Mouse (Mus musculus) liver, embryonic 11.5 days (tissue): Measurements from ENCODE around the gene Lsm10. TPM values are rescaled to one million over a fixed set of nuclear protein-coding genes. Genes with fewer than 3 reads are reported as not detected.

Source experiments
- ATAC-seq: fragments of 200-750 bp; cut with Nextera tagmentation; replicated peaks from 2 replicates; pipeline ENCODE4 v1.8.0; 2017; ENCODE audit warnings: moderate number of reproducible peaks, mild to moderate bottlenecking, moderate TSS enrichment, moderate library complexity; ENCODE audit not compliant: low FRiP score
- DNase-seq: peaks from one replicate; pipeline ENCODE4 v3.0.0-alpha.2; 2017; ENCODE audit warnings: low spot score
- H3K27ac ChIP-seq: fragments of 300-500 bp; sonication (generic); 2 replicates; pipeline ENCODE4 v1.5.1; 2014; ENCODE audit warnings: mild to moderate bottlenecking, low read depth, low read length, control low read depth
- H3K27me3 ChIP-seq: fragments of 300-500 bp; sonication (generic); replicated peaks from 2 replicates; pipeline ENCODE4 v1.6.1; 2014; ENCODE audit warnings: low read length, mixed read lengths; ENCODE audit not compliant: control insufficient read depth, insufficient read depth
- H3K36me3 ChIP-seq: fragments of 300-500 bp; sonication (generic); 2 replicates; pipeline ENCODE4 v1.6.1; 2014; ENCODE audit warnings: mild to moderate bottlenecking, low read length, moderate library complexity, mixed read lengths; ENCODE audit not compliant: control insufficient read depth, insufficient read depth
- H3K4me1 ChIP-seq: fragments of 300-500 bp; sonication (generic); replicated peaks from 2 replicates; pipeline ENCODE4 v1.6.1; 2014; ENCODE audit warnings: low read length, mixed read lengths; ENCODE audit not compliant: control insufficient read depth, insufficient read depth
- H3K4me2 ChIP-seq: fragments of 300-500 bp; sonication (generic); 2 replicates; pipeline ENCODE4 v1.6.1; 2014; ENCODE audit warnings: mild to moderate bottlenecking, control low read depth, moderate library complexity
- H3K4me3 ChIP-seq: fragments of 300-500 bp; sonication (generic); 2 replicates; pipeline ENCODE4 v1.5.1; 2014; ENCODE audit warnings: low read depth, low read length, control low read depth
- H3K9ac ChIP-seq: fragments of 300-500 bp; sonication (generic); 2 replicates; pipeline ENCODE4 v1.6.1; 2014; ENCODE audit warnings: low read depth, low read length, control low read depth
- H3K9me3 ChIP-seq: fragments of 300-500 bp; sonication (generic); 2 replicates; pipeline ENCODE4 v1.6.1; 2016; ENCODE audit warnings: low read length, inconsistent platforms, mixed read lengths; ENCODE audit not compliant: control insufficient read depth
- WGBS: fragments of 180-500 bp; shearing (Covaris S2); extraction: QIAGEN DNeasy Blood & Tissue Kit; methylation state at CpG from one replicate; pipeline ENCODE4 v1.1.7; 2014; 5-methylcytosine and 5-hydroxymethylcytosine counted together
- polyA plus RNA-seq: library from polyadenylated mRNA; unstranded; fragments of >200 nt; fragmentation: Nextera tagmentation; extraction: Ambion mirVana; gene quantifications from 2 replicates; pipeline ENCODE4 v1.2.1, GENCODE M21; 2014

Lsm10 gene
- 46.6 and 53.3 TPM in 2 replicates for polyA plus RNA-seq

- 3% methylated on average over 37 of the region's 37 CpGs for WGBS
- Histone ChIP-seq H3K9me3 (no peaks in the 10 kb centered on the region), H3K9ac (peak within 1 kb of the TSS; percentile 86), H3K27me3 (no peaks in the 10 kb centered on the region), H3K4me2 (peak within 1 kb of the TSS; percentile 87), H3K4me3 (peak within 1 kb of the TSS; percentile 79), H3K4me1 (peaks cover 25% of the 10 kb centered on the region), H3K36me3 (0 out of 2 replicates have a peak, but pooled peaks cover 3% of the 10 kb centered on the region), H3K27ac (peak within 1 kb of the TSS; percentile 62)
- ATAC-seq (peak; percentile 97), DNase-seq (peak; percentile 92)
Measured at GRCm38 (mm10) chr4:126096464-126097111, at the start of gene Lsm10. TSS of gene Lsm10 (plus strand) at chr4:126096623.

- peak within 1 kb of the TSS; percentile 68 for H3K27ac ChIP-seq
- ATAC-seq (peak; percentile 94), DNase-seq (peak; percentile 85)
- peak within 1 kb of the TSS; percentile 84 for H3K4me3 ChIP-seq
- peaks cover 9% of the 10 kb centered on the region; the same call in 1 of the 2 replicates for H3K36me3 ChIP-seq
- H3K4me1 ChIP-seq, result peaks cover 10% of the 10 kb centered on the region
- H3K4me2 ChIP-seq, result peak within 1 kb of the TSS; percentile 84
- no peaks in the 10 kb centered on the region for H3K9me3 ChIP-seq
- no peaks in the 10 kb centered on the region for H3K27me3 ChIP-seq
- under 1% methylated on average over 56 of the region's 56 CpGs for WGBS
- H3K9ac ChIP-seq, result peak within 1 kb of the TSS; percentile 86
Measured at GRCm38 (mm10) chr4:126046851-126047585, 49.4 kb upstream of the Lsm10 start, which contains the start of gene Mrps15. TSS of gene Mrps15 (plus strand) at chr4:126046925.

- DNase-seq, result no peak
- WGBS, result 75% methylated on average over 7 of the region's 7 CpGs
- peaks cover 24% of the 10 kb centered on the region for H3K36me3 ChIP-seq
Measured at GRCm38 (mm10) chr4:126051617-126052016, 44.8 kb upstream of the Lsm10 start.

DNA sequence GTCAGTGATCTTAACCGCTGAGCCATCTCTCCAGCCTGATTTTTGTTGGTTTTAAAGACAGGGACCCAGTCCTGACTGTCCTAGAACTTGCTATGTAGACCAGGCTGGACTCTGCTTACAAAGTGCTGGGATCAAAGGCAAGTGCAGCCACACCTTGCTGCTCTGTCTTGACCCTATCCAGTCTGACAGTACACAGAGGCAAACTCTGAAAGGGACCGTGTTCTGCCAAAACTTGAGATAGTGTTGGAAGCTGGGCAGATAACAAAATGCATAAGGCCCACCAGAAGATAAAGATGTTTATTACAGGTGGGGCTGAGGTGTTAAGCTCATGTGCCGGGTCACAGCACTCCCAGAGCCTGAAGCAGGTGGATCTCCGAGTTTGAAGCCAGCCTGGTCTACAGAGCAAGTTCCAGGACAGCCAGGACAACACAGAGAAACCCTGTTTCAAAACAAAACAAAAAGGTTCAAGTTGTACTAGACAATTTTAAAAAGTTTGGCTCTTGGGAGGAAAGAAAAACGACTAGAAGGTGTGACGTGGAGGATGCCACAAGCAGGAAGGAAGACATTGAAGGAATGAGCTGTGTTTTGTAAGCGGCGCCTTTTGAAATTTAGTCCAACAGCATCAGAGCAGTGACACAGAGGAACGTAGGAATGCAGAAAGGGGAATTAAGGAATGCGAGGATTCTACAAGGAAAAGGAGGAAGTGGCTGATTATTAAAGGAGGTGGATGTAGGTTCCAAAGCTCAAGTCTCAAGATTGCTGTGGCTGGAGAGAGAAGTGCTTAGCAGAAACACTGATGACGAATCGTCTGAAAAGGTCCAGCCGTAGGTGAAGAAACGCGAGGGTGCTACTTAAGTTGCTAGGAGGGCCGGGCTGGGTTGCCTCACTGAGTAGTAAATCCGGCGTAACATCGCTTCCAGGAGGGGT, 39.0 kb upstream of the Lsm10 start:
- peaks cover 12% of the 10 kb centered on the region for H3K4me1 ChIP-seq
- H3K9ac ChIP-seq, result peak overlapping the region; percentile 75
- peak overlapping the region; percentile 80 for H3K27ac ChIP-seq
- ATAC-seq (peak; percentile 46), DNase-seq (no peak)
- H3K4me2 ChIP-seq, result peak overlapping the region; percentile 96
- no peaks in the 10 kb centered on the region for H3K27me3 ChIP-seq
- H3K9me3 ChIP-seq, result no peaks in the 10 kb centered on the region
- 12% methylated on average over 19 of the region's 19 CpGs for WGBS
- H3K4me3 ChIP-seq, result peak overlapping the region; percentile 69
- H3K36me3 ChIP-seq, result peaks cover 15% of the 10 kb centered on the region

More at GRCm38 (mm10) chr4:126051617-126052016, 44.8 kb upstream of the Lsm10 start:
- Histone ChIP-seq H3K9me3 (no peaks in the 10 kb centered on the region), H3K27ac (no peak overlapping the region), H3K27me3 (no peaks in the 10 kb centered on the region), H3K4me1 (peaks cover 10% of the 10 kb centered on the region), H3K9ac (no peak overlapping the region), H3K4me2 (no peak overlapping the region), H3K4me3 (no peak overlapping the region)
- no peak for ATAC-seq

DNA sequence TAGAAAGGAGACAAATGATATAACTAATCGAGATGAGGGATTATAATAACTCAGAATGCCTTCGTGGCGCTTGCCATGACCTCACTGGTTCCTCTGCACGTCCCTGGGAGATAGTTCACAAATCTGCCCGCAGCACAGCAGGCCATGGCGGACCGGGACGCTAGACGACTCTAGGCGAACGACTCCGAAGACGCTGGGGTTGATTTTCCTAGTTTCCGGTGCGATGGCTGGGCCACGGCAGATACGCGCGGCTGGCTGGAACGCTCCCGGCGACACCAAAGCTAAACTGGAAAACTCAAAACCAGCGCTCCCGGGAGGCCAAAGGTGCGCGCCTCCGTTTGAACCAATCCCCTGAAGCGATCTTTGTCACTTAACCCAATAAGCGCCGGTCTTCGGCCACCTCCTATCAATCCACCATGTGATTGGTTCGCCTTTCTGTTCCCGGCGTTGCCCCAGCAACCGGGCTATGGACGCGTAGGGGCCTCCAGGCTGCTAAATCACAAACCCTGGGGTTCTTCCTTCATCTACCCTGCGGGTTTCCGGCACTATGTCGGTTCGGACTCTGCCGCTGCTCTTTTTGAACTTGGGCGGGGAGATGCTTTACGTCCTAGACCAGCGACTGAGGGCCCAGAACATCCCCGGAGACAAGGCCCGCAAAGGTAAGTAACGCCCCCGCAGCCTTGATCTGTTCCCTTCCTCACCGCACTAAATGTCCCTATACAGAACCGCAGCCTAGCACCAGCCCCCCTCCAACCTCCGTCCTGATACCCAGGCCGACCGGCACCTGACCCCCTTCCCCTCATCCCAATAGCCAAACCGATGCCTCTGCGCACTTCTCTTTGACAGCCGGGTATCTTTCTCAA, 38.1 kb upstream of the Lsm10 start, which contains the start of gene Oscp1:
Gene Oscp1, plus strand, starts transcription at position 432 of the 863 bp plus-strand sequence.
- DNase-seq, result peak; percentile 88
- Histone ChIP-seq H3K27ac (peak within 1 kb of the TSS; percentile 80), H3K4me1 (peaks cover 12% of the 10 kb centered on the region), H3K4me2 (peak within 1 kb of the TSS; percentile 96), H3K9ac (peak within 1 kb of the TSS; percentile 75), H3K4me3 (peak within 1 kb of the TSS; percentile 69), H3K36me3 (peaks cover 15% of the 10 kb centered on the region), H3K27me3 (no peaks in the 10 kb centered on the region), H3K9me3 (no peaks in the 10 kb centered on the region)
- peak; percentile 98 for ATAC-seq
- WGBS, result 2% methylated on average over 57 of the region's 57 CpGs

- Histone ChIP-seq H3K36me3 (peaks cover 12% of the 10 kb centered on the region), H3K9ac (peak overlapping the region; percentile 57), H3K4me3 (peak overlapping the region; percentile 69), H3K27me3 (no peaks in the 10 kb centered on the region), H3K4me2 (peak overlapping the region; percentile 96), H3K4me1 (peaks cover 12% of the 10 kb centered on the region), H3K9me3 (no peaks in the 10 kb centered on the region), H3K27ac (no peak overlapping the region)
- WGBS, result 43% methylated on average over 9 of the region's 9 CpGs
- DNase-seq (no peak), ATAC-seq (no peak)
Measured at GRCm38 (mm10) chr4:126058997-126059362, 37.4 kb upstream of the Lsm10 start.

DNA sequence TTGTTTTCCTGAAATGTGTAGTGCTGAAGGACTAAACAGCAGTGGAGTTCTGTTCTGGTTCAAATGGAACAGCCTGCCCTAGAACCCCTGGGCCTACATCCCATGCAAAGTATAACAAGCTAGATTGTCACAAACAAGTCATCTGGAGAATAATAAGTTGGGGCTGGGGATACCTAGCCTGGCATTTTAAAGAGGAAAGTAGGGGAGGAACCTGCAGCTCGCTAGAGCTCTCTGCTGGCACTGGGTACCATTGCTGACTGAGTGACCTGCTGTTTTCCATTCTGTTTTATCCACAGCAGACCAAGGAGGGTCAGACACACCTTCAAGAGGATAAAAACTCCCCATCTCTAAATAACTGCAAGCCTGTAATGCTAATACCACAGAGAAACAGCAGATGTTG, 33.6 kb upstream of the Lsm10 start:
- Histone ChIP-seq H3K27me3 (no peaks in the 10 kb centered on the region), H3K4me3 (no peak overlapping the region), H3K4me1 (peaks cover 4% of the 10 kb centered on the region), H3K9ac (no peak overlapping the region), H3K27ac (no peak overlapping the region), H3K9me3 (no peaks in the 10 kb centered on the region), H3K36me3 (no peaks in the 10 kb centered on the region), H3K4me2 (no peak overlapping the region)
- DNase-seq (no peak), ATAC-seq (no peak)
- 56% methylated on average over 1 of the region's 1 CpGs for WGBS
